Mouse (Mus musculus) bone marrow macrophage, adult 2 months (primary cell): ENCODE measurements around the gene Klf12. TPM values are rescaled to one million over a fixed set of nuclear protein-coding genes. Genes with fewer than 3 reads are reported as not detected.

Experiments used
- H3K27ac ChIP-seq: 2 replicates; pipeline ENCODE4 v1.5.1; 2012; ENCODE audit warnings: low read depth, low read length; ENCODE audit not compliant: insufficient read depth
- H3K4me1 ChIP-seq: 2 replicates; pipeline ENCODE4 v1.6.1; 2012; ENCODE audit warnings: low read length; ENCODE audit not compliant: control insufficient read depth, insufficient read depth
- H3K4me3 ChIP-seq: 2 replicates; pipeline ENCODE4 v1.5.1; 2012; ENCODE audit warnings: mild to moderate bottlenecking, low read length, moderate library complexity; ENCODE audit not compliant: insufficient read depth
- CTCF ChIP-seq: IDR thresholded peaks from 2 replicates; pipeline ENCODE4 v1.5.1; 2012; ENCODE audit warnings: low read depth, mild to moderate bottlenecking, low read length, moderate library complexity
- POLR2A ChIP-seq: IDR thresholded peaks from 2 replicates; pipeline ENCODE4 v1.6.1; 2012; ENCODE audit warnings: mild to moderate bottlenecking, low read depth, low read length, borderline replicate concordance
- polyA plus RNA-seq: library from polyadenylated mRNA; stranded (reverse); fragments of >200 nt; gene quantifications from 2 replicates; pipeline ENCODE4 v1.2.4, GENCODE M21; 2012; ENCODE audit not compliant: missing spikeins, insufficient read depth, insufficient read length

Gene Klf12
- polyA plus RNA-seq, 1 experiment = not detected

- TF ChIP-seq POLR2A (no peak), CTCF (no peak)
- H3K4me1 ChIP-seq = no peaks in the 10 kb centered on the region
- no peak overlapping the region for H3K4me3 ChIP-seq
- H3K27ac ChIP-seq = no peak overlapping the region
These were observed 44.6 kb downstream of the Klf12 start for GRCm38 (mm10) chr14:100239874-100240273.

GRCm38 (mm10) chr14:100236757-100237156 lies 47.7 kb downstream of the Klf12 start:
- no peak overlapping the region for H3K4me3 ChIP-seq
- H3K27ac ChIP-seq = no peak overlapping the region
- TF ChIP-seq POLR2A (no peak), CTCF (no peak)
- H3K4me1 ChIP-seq = no peaks in the 10 kb centered on the region

GRCm38 (mm10) chr14:100235746-100236145 lies 48.7 kb downstream of the Klf12 start:
- TF ChIP-seq CTCF (no peak), POLR2A (no peak)

DNA sequence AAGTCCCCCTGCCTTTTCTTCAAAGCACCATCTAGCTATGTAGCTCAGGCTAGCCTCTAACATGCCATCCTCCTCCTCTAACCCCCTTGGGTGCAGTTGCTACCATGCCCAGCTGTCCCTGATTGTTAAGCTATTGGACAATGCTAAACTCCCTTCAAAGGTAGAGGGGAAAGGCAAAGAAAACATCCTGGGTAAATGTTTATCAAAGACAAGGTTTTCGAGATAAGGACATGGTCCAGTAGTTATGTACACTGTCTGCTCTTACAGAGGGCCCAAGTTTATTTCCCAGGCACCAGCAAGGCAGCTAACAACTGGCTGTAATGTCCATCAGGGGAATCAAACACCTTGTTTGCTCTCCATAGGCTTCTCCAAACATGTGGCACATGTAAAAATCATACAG lies 53.1 kb downstream of the Klf12 start:
- TF ChIP-seq POLR2A = no peak
- no peak for TF ChIP-seq CTCF
- H3K27ac ChIP-seq = no peak overlapping the region

More at GRCm38 (mm10) chr14:100235746-100236145, 48.7 kb downstream of the Klf12 start:
- Histone ChIP-seq H3K27ac (no peak overlapping the region), H3K4me3 (no peak overlapping the region), H3K4me1 (no peaks in the 10 kb centered on the region)

DNA sequence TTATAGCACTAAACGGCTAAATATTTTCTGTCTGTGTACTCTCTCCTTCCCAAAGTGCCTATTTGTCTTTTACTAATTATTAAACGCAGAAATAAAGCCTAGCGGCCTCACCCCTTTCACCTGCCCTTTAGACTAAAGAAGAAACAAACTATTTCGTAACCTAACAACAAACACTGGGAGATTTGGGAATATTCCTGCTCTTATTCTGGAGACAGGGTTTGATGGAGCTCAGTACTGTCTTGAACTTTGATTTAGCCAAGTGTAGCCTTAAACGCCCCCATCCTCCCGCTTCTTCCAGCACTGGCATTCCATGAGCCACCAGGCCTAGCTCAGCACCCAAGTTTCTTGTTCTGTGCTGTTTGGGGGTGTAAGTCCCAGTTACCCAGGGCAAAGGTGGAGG lies 56.4 kb downstream of the Klf12 start:
- Histone ChIP-seq H3K4me1 (no peaks in the 10 kb centered on the region), H3K27ac (no peak overlapping the region)
- TF ChIP-seq CTCF (no peak), POLR2A (no peak)

More for the DNA sequence above, 53.1 kb downstream of the Klf12 start:
- Histone ChIP-seq H3K4me1 (no peaks in the 10 kb centered on the region), H3K4me3 (no peak overlapping the region)

GRCm38 (mm10) chr14:100227717-100228116 lies 56.8 kb downstream of the Klf12 start:
- Histone ChIP-seq H3K27ac (no peak overlapping the region), H3K4me1 (no peaks in the 10 kb centered on the region), H3K4me3 (no peak overlapping the region)
- TF ChIP-seq CTCF (no peak), POLR2A (no peak)

More for the DNA sequence above, 56.4 kb downstream of the Klf12 start:
- H3K4me3 ChIP-seq = no peak overlapping the region

- Histone ChIP-seq H3K27ac (no peak overlapping the region), H3K4me3 (no peak overlapping the region), H3K4me1 (no peaks in the 10 kb centered on the region)
- TF ChIP-seq CTCF = no peak
- no peak for TF ChIP-seq POLR2A
These were observed 60.3 kb downstream of the Klf12 start for GRCm38 (mm10) chr14:100224151-100224550.

DNA sequence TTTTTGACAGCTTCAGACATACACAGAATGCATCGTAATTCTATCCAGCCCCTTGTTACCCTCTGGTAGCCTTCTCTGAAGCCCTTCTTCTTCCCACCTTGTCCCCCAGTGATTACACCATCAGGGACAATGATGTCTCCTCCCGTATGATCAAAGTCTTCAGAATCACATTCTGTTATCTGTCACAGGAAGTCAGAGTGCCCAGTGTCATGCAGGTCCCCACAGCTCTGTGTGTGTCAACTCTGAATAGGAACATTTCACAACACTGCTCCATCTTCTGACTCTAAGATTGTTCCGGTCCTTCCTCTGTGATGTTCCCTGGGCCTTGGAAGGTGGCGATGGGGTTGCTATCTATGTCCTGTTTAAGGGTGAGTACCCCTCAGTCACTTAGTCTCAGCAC lies 62.2 kb downstream of the Klf12 start:
- Histone ChIP-seq H3K27ac (no peak overlapping the region), H3K4me3 (no peak overlapping the region), H3K4me1 (no peaks in the 10 kb centered on the region)
- TF ChIP-seq CTCF = no peak

DNA sequence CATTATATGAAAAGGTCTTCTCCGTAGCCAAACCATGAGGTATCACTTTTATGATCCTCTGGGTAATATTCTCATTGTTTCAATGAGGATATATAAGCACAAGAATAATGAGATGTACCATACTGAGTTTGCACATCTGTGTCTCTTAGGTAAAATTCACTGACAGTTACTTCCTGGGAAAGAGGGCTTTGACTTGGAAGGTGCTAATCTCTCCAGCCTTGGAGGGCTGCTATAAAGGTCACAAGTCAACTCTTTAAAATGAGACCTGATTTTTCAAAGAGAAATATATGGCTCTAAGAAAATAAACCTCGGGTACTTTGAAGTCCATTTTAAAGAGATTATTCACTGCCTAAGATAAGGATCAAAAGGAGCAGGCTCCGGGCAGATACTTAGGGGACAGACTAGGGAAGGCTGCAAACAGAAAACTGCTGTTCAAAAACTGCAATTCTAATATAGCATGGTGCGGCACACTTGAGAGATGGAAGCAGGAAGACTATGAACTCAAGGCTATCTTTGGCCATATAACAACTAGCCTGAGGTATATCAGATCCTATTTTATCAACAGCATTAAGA lies 69.2 kb downstream of the Klf12 start:
- H3K4me3 ChIP-seq = no peak overlapping the region
- H3K27ac ChIP-seq = no peak overlapping the region
- TF ChIP-seq CTCF (no peak), POLR2A (no peak)
- no peaks in the 10 kb centered on the region for H3K4me1 ChIP-seq

- Histone ChIP-seq H3K4me3 (no peak overlapping the region), H3K4me1 (no peaks in the 10 kb centered on the region), H3K27ac (no peak overlapping the region)
- TF ChIP-seq POLR2A (no peak), CTCF (no peak)
These were observed 71.4 kb downstream of the Klf12 start for GRCm38 (mm10) chr14:100213066-100213465.

- H3K4me3 ChIP-seq = no peak overlapping the region
These were observed 72.7 kb downstream of the Klf12 start for GRCm38 (mm10) chr14:100211826-100212117.

More at GRCm38 (mm10) chr14:100211826-100212117, 72.7 kb downstream of the Klf12 start:
- H3K4me1 ChIP-seq = no peaks in the 10 kb centered on the region
- no peak overlapping the region for H3K27ac ChIP-seq
- no peak for TF ChIP-seq CTCF
